Mouse (Mus musculus) R1 (cell line): ENCODE measurements around the gene Enpp1.

Source experiments
- DNase-seq: peaks from one replicate; pipeline ENCODE4 v3.0.0-alpha.2; 2018; ENCODE audit warnings: low read depth, low spot score

Enpp1 gene

GRCm38 (mm10) chr10:24710361-24710760 is 1.6 kb downstream of the Enpp1 start:
- DNase-seq = no peak

- DNase-seq = no peak
Measured at GRCm38 (mm10) chr10:24707745-24708144, 4.2 kb downstream of the Enpp1 start.

- no peak for DNase-seq
Measured at GRCm38 (mm10) chr10:24706431-24707140, 5.4 kb downstream of the Enpp1 start.

GRCm38 (mm10) chr10:24702698-24703097 is 9.3 kb downstream of the Enpp1 start:
- no peak for DNase-seq

GRCm38 (mm10) chr10:24698131-24698775 is 13.7 kb downstream of the Enpp1 start:
- no peak for DNase-seq

GRCm38 (mm10) chr10:24696761-24697160 is 15.2 kb downstream of the Enpp1 start:
- DNase-seq = no peak

GRCm38 (mm10) chr10:24695786-24696185 is 16.2 kb downstream of the Enpp1 start:
- no peak for DNase-seq

- no peak for DNase-seq
Measured at GRCm38 (mm10) chr10:24682518-24683104, 29.3 kb downstream of the Enpp1 start.

- DNase-seq = peak; percentile 65
Measured at GRCm38 (mm10) chr10:24677681-24678080, 34.3 kb downstream of the Enpp1 start.

- no peak for DNase-seq
Measured at GRCm38 (mm10) chr10:24674261-24674660, 37.7 kb downstream of the Enpp1 start.

GRCm38 (mm10) chr10:24672948-24673347 is 39.0 kb downstream of the Enpp1 start:
- DNase-seq = no peak

- no peak for DNase-seq
Measured at GRCm38 (mm10) chr10:24670548-24670947, 41.4 kb downstream of the Enpp1 start.

- DNase-seq = no peak
Measured at GRCm38 (mm10) chr10:24650990-24651569, 60.9 kb downstream of the Enpp1 start.

GRCm38 (mm10) chr10:24647996-24648738 is 63.8 kb downstream of the Enpp1 start:
- DNase-seq = no peak

- no peak for DNase-seq
Measured at GRCm38 (mm10) chr10:24645169-24645568, 66.8 kb downstream of the Enpp1 start.

GRCm38 (mm10) chr10:24642796-24643580 is 69.0 kb downstream of the Enpp1 start:
- no peak for DNase-seq

- no peak for DNase-seq
Measured at GRCm38 (mm10) chr10:24641416-24642140, 70.4 kb downstream of the Enpp1 start.

- no peak for DNase-seq
Measured at GRCm38 (mm10) chr10:24640186-24640875, 71.6 kb downstream of the Enpp1 start.

- DNase-seq = peak; percentile 49
Measured at GRCm38 (mm10) chr10:24639596-24639995, 72.4 kb downstream of the Enpp1 start.
